In genomic region chr13:24682346-24682745, GRCm38 (mm10) we compare ENCODE assay signal across 35 mouse cellular contexts. TPM values are rescaled to one million over a fixed set of nuclear protein-coding genes. Genes with fewer than 3 reads are reported as not detected.
DNase-seq lines count a peak whose midpoint lies in the region; ATAC-seq lines count a peak whose summit lies in the region.
"Had no signal": no experiment of that assay in that cellular context is flagged by ENCODE, and none has a peak within 500 bp of the region (broad histone marks: within the 10 kb centered on the region; RNA-seq: fewer than 3 reads in every experiment).

No protein-coding gene starts in this region.

- intact Hi-C loops in heart, postnatal 10 days (cut with DNase I) = no loop called here

- ATAC-seq in CD4-positive, CD25-positive, alpha-beta regulatory T cell, adult 4 months = peak; percentile 94
- ATAC-seq in common myeloid progenitor, adult 5-6 weeks (replicated peaks; ENCODE audit: low read depth, poor library complexity, severe bottlenecking) = peak; percentile 53
- ATAC-seq in megakaryocyte progenitor cell, adult 5-6 weeks (replicated peaks; ENCODE audit: poor library complexity) = peak; percentile 36
- ATAC-seq: forebrain, embryonic 14.5 days; liver, embryonic 12.5 days; liver, postnatal 0 days; lung, postnatal 0 days; midbrain, embryonic 15.5 days had no signal

- peak; percentile 39 for DNase-seq in 416B (ENCODE audit: low read depth)
- no peak for DNase-seq in gastrocnemius, adult 18-20 months (ENCODE audit: low spot score)
- no peak for DNase-seq in kidney, adult 8-10 months
- no peak for DNase-seq in heart, postnatal 10 days
- no peak for DNase-seq in lung, postnatal 14 days
- DNase-seq: adrenal gland, adult 2 months; cerebellum, adult 8-10 months; cerebellum, postnatal 25 days; gastrocnemius, postnatal 36 days; heart, adult 2 months; heart, postnatal 36 days; kidney, adult 11 months; kidney, postnatal 25 days; liver, postnatal 0 days; thymus, postnatal 25 days had no signal

RNA-seq across cellular contexts. Expression of gene Armh2, which starts 58.7 kb away (rescaled TPM):
- polyA plus RNA-seq in CD4-positive, CD25-positive, alpha-beta regulatory T cell, adult 4 months (2017; shearing (Covaris generic)) = under 1 TPM in 1 of 2 experiments, not detected in 1; 0.38 TPM
- not detected in 2 replicates for total RNA-seq in common myeloid progenitor, adult 5-6 weeks (2017)
- total RNA-seq in megakaryocyte progenitor cell, adult 5-6 weeks (2015) = not detected in 2 replicates
- total RNA-seq in megakaryocyte progenitor cell, adult 5-6 weeks (2017) = not detected in 2 replicates
- not detected for total RNA-seq in gastrocnemius, adult 18-20 months (2021)
- total RNA-seq in heart, postnatal 10 days (2021) = not detected
- total RNA-seq: adrenal gland, adult 2 months; gastrocnemius, postnatal 36 days; heart, adult 2 months; heart, postnatal 36 days; layer of hippocampus, adult 18-20 months; layer of hippocampus, postnatal 14 days; left cerebral cortex, adult 2 months; left cerebral cortex, postnatal 36 days had no signal
- polyA plus RNA-seq: adrenal gland, adult 2 months; embryonic facial prominence, embryonic 11.5 days; forebrain, embryonic 14.5 days; heart, adult 2 months; heart, embryonic 15.5 days; hindbrain, embryonic 13.5 days; kidney, embryonic 15.5 days; limb, embryonic 14.5 days; liver, postnatal 0 days; lung, postnatal 0 days; macrophage; midbrain, embryonic 10.5 days; neural tube, embryonic 12.5 days; stomach, embryonic 16.5 days had no signal

Comparison
In these comparisons a context has a peak if more than half of its experiments do, and no peak if none do; other contexts are left out.
1. ATAC-seq: peak in every context shown above with its lines; median percentile 94 in CD4-positive, CD25-positive, alpha-beta regulatory T cell, adult 4 months; 53 in common myeloid progenitor, adult 5-6 weeks; 36 in megakaryocyte progenitor cell, adult 5-6 weeks.